Mouse (Mus musculus) cerebellum, adult 2 months (tissue): ENCODE measurements at regions not wholly inside any gene's neighbourhood (a gene's known extent, or its start where the extent isn't known, plus 50 kb on each side); places are given as distances from the start of the nearest gene placed in this dataset.

ENCODE experiments used
- CTCF ChIP-seq: fragments of 200-500 bp; IDR thresholded peaks from 2 replicates; pipeline ENCODE4 v1.5.1; 2011; ENCODE audit warnings: low read depth, mild to moderate bottlenecking, control low read depth, low read length, moderate library complexity, borderline replicate concordance; ENCODE audit not compliant: insufficient read depth
- POLR2A ChIP-seq: fragments of 200-500 bp; IDR thresholded peaks from 2 replicates; pipeline ENCODE4 v1.6.1; 2011; ENCODE audit warnings: low read length, control low read depth, borderline replicate concordance; ENCODE audit not compliant: insufficient read depth

DNA sequence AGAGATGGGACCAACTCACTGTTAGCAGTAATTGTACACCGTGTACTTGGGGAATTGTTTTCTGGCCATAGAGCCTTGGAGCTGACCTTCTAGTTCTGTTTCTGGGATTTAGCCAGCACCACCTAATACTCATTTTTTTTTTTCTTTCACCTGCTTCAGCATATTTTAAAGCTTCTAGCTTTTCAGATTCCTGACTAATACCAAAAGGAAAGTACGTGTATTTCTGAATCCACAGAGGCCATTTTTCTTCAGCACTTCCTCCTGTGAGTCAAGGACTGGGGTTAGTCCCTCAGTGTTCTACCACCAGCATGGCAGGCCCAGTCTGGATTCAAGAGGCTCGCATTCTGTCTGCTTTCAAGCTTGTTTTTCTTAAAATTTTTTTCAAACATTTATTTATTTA lies 189.3 kb downstream of the Otol1 start:
- TF ChIP-seq CTCF, result no peak
- TF ChIP-seq POLR2A, result no peak
